Mouse (Mus musculus) stomach, embryonic 14.5 days (tissue): ENCODE results near the gene Lrfn5. TPM values are rescaled to one million over a fixed set of nuclear protein-coding genes. Genes with fewer than 3 reads are reported as not detected.

Source experiments
- ATAC-seq: fragments of 200-750 bp; cut with Nextera tagmentation; 2 replicates; pipeline ENCODE4 v1.8.0; 2017; ENCODE audit warnings: low read depth, moderate TSS enrichment; ENCODE audit not compliant: insufficient number of reproducible peaks, insufficient read depth, low FRiP score
- H3K27ac ChIP-seq: fragments of 300-500 bp; sonication (generic); 2 replicates; pipeline ENCODE4 v1.5.1; 2014; ENCODE audit warnings: mild to moderate bottlenecking, low read length, moderate library complexity, mixed read lengths
- H3K27me3 ChIP-seq: fragments of 300-500 bp; sonication (generic); 2 replicates; pipeline ENCODE4 v1.6.1; 2014; ENCODE audit warnings: low read length, control low read depth, mixed read lengths; ENCODE audit not compliant: control insufficient read depth, insufficient read depth
- H3K36me3 ChIP-seq: fragments of 300-500 bp; sonication (generic); 2 replicates; pipeline ENCODE4 v1.6.1; 2014; ENCODE audit warnings: mild to moderate bottlenecking, control low read depth, low read length, moderate library complexity, mixed read lengths; ENCODE audit not compliant: control insufficient read depth, insufficient read depth
- H3K4me1 ChIP-seq: fragments of 300-500 bp; sonication (generic); 2 replicates; pipeline ENCODE4 v1.6.1; 2014; ENCODE audit warnings: low read length, control low read depth, mixed read lengths; ENCODE audit not compliant: control insufficient read depth, insufficient read depth
- H3K4me2 ChIP-seq: fragments of 300-500 bp; sonication (generic); replicated peaks from 2 replicates; pipeline ENCODE4 v1.6.1; 2014; ENCODE audit warnings: low read depth, low read length, control low read depth
- H3K4me3 ChIP-seq: fragments of 300-500 bp; sonication (generic); 2 replicates; pipeline ENCODE4 v1.5.1; 2014; ENCODE audit warnings: low read depth, low read length, control low read depth
- H3K9ac ChIP-seq: fragments of 300-500 bp; sonication (generic); replicated peaks from 2 replicates; pipeline ENCODE4 v1.6.1; 2014; ENCODE audit warnings: low read depth, mild to moderate bottlenecking, control low read depth, low read length, moderate library complexity, mixed read lengths
- H3K9me3 ChIP-seq: fragments of 300-500 bp; sonication (generic); 2 replicates; pipeline ENCODE4 v1.6.1; 2016; ENCODE audit warnings: low read depth, low read length, control low read depth; ENCODE audit not compliant: control insufficient read depth
- WGBS: fragments of 180-500 bp; shearing (Covaris S2); extraction: QIAGEN DNeasy Blood & Tissue Kit; methylation state at CpG from one replicate; pipeline ENCODE4 v1.1.7; 2014; 5-methylcytosine and 5-hydroxymethylcytosine counted together
- polyA plus RNA-seq: library from polyadenylated mRNA; unstranded; fragments of >200 nt; fragmentation: Nextera tagmentation; extraction: Ambion mirVana; gene quantifications from 2 replicates; pipeline ENCODE4 v1.2.1, GENCODE M21; 2014

Lrfn5 gene
- polyA plus RNA-seq, 1 experiment from 2014 or later, result 2.2 TPM

GRCm38 (mm10) chr12:61607871-61608270, 84.9 kb downstream of the Lrfn5 start:
- Histone ChIP-seq H3K9ac (no peak overlapping the region), H3K9me3 (no peaks in the 10 kb centered on the region), H3K4me3 (no peak overlapping the region), H3K36me3 (no peaks in the 10 kb centered on the region), H3K27me3 (no peaks in the 10 kb centered on the region), H3K4me1 (no peaks in the 10 kb centered on the region), H3K4me2 (no peak overlapping the region), H3K27ac (no peak overlapping the region)
- ATAC-seq, result no peak
- 91% methylated on average over 3 of the region's 3 CpGs for WGBS

- 81% methylated on average over 1 of the region's 1 CpGs for WGBS
- Histone ChIP-seq H3K27me3 (no peaks in the 10 kb centered on the region), H3K9ac (no peak overlapping the region), H3K36me3 (no peaks in the 10 kb centered on the region), H3K4me2 (no peak overlapping the region), H3K4me3 (no peak overlapping the region), H3K9me3 (no peaks in the 10 kb centered on the region), H3K4me1 (no peaks in the 10 kb centered on the region), H3K27ac (no peak overlapping the region)
- no peak for ATAC-seq
These were observed 87.1 kb downstream of the Lrfn5 start for GRCm38 (mm10) chr12:61610081-61610480.

DNA sequence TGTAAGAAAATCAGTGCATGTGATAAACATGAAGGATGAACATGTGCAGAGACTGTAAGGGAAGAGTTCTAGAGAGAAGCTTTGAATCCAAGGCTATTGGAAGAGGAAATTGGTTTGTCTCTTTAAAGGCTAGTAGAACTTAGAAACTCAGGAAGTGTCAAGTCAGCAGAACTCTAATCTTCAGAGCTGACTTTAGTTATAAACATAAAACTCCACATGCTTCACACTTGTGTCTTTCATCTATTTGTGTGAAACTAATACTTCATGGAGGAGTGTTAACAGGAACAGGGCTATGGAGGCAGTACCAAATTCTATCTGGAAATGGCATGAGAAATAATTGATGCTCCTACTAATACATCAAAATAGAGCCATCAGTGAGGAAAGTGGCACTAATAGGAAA, 101.6 kb downstream of the Lrfn5 start:
- H3K9ac ChIP-seq, result no peak overlapping the region
- no peaks in the 10 kb centered on the region for H3K4me1 ChIP-seq
- H3K4me2 ChIP-seq, result no peak overlapping the region
- H3K27ac ChIP-seq, result no peak overlapping the region
- H3K4me3 ChIP-seq, result no peak overlapping the region
- H3K36me3 ChIP-seq, result no peaks in the 10 kb centered on the region
- H3K27me3 ChIP-seq, result no peaks in the 10 kb centered on the region
- ATAC-seq, result no peak
- H3K9me3 ChIP-seq, result no peaks in the 10 kb centered on the region

- H3K4me1 ChIP-seq, result no peaks in the 10 kb centered on the region
- H3K27ac ChIP-seq, result no peak overlapping the region
- no peak overlapping the region for H3K4me3 ChIP-seq
- no peak for ATAC-seq
- no peaks in the 10 kb centered on the region for H3K36me3 ChIP-seq
- no peaks in the 10 kb centered on the region for H3K27me3 ChIP-seq
- no peak overlapping the region for H3K4me2 ChIP-seq
- no peak overlapping the region for H3K9ac ChIP-seq
- 84% methylated on average over 5 of the region's 5 CpGs for WGBS
- no peaks in the 10 kb centered on the region for H3K9me3 ChIP-seq
These were observed 131.4 kb downstream of the Lrfn5 start for GRCm38 (mm10) chr12:61654380-61654779.

- Histone ChIP-seq H3K9me3 (no peaks in the 10 kb centered on the region), H3K36me3 (no peaks in the 10 kb centered on the region), H3K4me1 (no peaks in the 10 kb centered on the region), H3K9ac (no peak overlapping the region), H3K27me3 (no peaks in the 10 kb centered on the region), H3K4me3 (no peak overlapping the region), H3K27ac (no peak overlapping the region), H3K4me2 (no peak overlapping the region)
- ATAC-seq, result no peak
These were observed 200.2 kb downstream of the Lrfn5 start for GRCm38 (mm10) chr12:61723158-61723557.

DNA sequence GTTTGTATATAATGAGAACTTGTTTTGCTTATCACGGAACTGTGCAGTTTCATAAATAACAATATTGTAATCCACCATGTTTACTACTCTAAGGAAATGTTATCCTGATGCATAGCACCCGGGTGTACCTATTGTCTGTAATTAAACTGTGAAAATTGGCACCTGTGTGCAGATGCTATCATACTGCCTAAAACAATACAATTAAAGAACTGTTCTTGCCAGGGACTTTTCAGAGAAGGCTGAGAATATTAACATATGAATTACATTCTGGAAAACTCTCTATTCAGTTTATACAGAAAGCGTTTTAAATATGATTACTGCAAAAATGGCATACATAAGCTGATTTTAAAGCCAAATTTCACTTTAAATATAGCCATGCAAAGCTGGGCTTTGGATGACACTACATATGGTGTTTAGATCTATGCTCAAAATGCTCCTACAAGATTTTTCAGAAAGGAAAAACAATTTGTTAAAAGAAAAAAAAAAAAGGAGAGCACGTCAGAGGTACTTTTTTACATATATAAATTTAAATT, 284.2 kb downstream of the Lrfn5 start:
- 85% methylated on average over 4 of the region's 4 CpGs for WGBS
- H3K4me2 ChIP-seq, result no peak overlapping the region
- H3K4me1 ChIP-seq, result no peaks in the 10 kb centered on the region
- H3K4me3 ChIP-seq, result no peak overlapping the region
- H3K9ac ChIP-seq, result no peak overlapping the region
- no peak overlapping the region for H3K27ac ChIP-seq
- no peaks in the 10 kb centered on the region for H3K27me3 ChIP-seq
- no peak for ATAC-seq
- no peaks in the 10 kb centered on the region for H3K36me3 ChIP-seq
- no peaks in the 10 kb centered on the region for H3K9me3 ChIP-seq

DNA sequence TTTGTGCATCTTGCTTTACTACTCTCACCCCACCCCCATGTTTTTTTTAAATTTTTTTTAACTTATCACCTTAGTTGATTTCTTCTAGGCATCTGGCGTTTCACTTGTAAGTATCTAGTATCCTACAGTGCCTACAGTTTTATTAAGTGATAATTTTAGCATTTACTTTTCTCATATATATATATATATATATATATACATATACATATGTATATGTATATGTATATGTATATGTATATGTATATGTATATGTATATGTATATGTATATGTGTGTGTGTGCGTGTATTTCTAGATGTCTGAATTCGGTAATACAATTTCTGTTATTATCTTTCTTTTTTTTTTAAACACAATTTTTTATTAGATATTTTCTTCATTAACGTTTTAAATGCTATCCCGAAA, 300.7 kb downstream of the Lrfn5 start:
- WGBS, result 90% methylated on average over 5 of the region's 5 CpGs
- Histone ChIP-seq H3K4me3 (no peak overlapping the region), H3K36me3 (no peaks in the 10 kb centered on the region), H3K27me3 (no peaks in the 10 kb centered on the region), H3K27ac (no peak overlapping the region), H3K9me3 (no peaks in the 10 kb centered on the region), H3K9ac (no peak overlapping the region), H3K4me2 (no peak overlapping the region), H3K4me1 (no peaks in the 10 kb centered on the region)
- ATAC-seq, result no peak

GRCm38 (mm10) chr12:61826311-61826710, 303.4 kb downstream of the Lrfn5 start:
- no peak overlapping the region for H3K4me3 ChIP-seq
- no peak overlapping the region for H3K9ac ChIP-seq
- H3K4me1 ChIP-seq, result no peaks in the 10 kb centered on the region
- H3K36me3 ChIP-seq, result no peaks in the 10 kb centered on the region
- no peak overlapping the region for H3K27ac ChIP-seq
- H3K9me3 ChIP-seq, result no peaks in the 10 kb centered on the region
- WGBS, result 19% methylated on average over 1 of the region's 1 CpGs
- ATAC-seq, result no peak
- no peak overlapping the region for H3K4me2 ChIP-seq
- no peaks in the 10 kb centered on the region for H3K27me3 ChIP-seq

GRCm38 (mm10) chr12:61842599-61843291, 319.8 kb downstream of the Lrfn5 start:
- H3K9ac ChIP-seq, result no peak overlapping the region
- H3K4me3 ChIP-seq, result no peak overlapping the region
- no peak for ATAC-seq

More at GRCm38 (mm10) chr12:61842599-61843291, 319.8 kb downstream of the Lrfn5 start:
- Histone ChIP-seq H3K27me3 (no peaks in the 10 kb centered on the region), H3K27ac (no peak overlapping the region), H3K9me3 (no peaks in the 10 kb centered on the region), H3K36me3 (no peaks in the 10 kb centered on the region), H3K4me1 (no peaks in the 10 kb centered on the region), H3K4me2 (no peak overlapping the region)
- WGBS, result 92% methylated on average over 9 of the region's 9 CpGs
